Mouse (Mus musculus) limb, embryonic 14.5 days (tissue): ENCODE results near the gene Lat2. TPM values are rescaled to one million over a fixed set of nuclear protein-coding genes. Genes with fewer than 3 reads are reported as not detected.

Experiments used
- ATAC-seq: fragments of 200-750 bp; cut with Nextera tagmentation; 2 replicates; pipeline ENCODE4 v1.8.0; 2017; ENCODE audit warnings: low read depth, moderate number of reproducible peaks, moderate TSS enrichment; ENCODE audit not compliant: low FRiP score
- DNase-seq: peaks from one replicate; pipeline ENCODE4 v3.0.0-alpha.2; 2015; ENCODE audit warnings: low spot score
- H3K27ac ChIP-seq: fragments of 300-500 bp; sonication (generic); replicated peaks from 2 replicates; pipeline ENCODE4 v1.5.1; 2014; ENCODE audit warnings: low read depth, mild to moderate bottlenecking, low read length, moderate library complexity, mixed read lengths
- H3K27me3 ChIP-seq: fragments of 300-500 bp; sonication (generic); 2 replicates; pipeline ENCODE4 v1.6.1; 2014; ENCODE audit warnings: low read length, mixed read lengths; ENCODE audit not compliant: control insufficient read depth, insufficient read depth
- H3K36me3 ChIP-seq: fragments of 300-500 bp; sonication (generic); 2 replicates; pipeline ENCODE4 v1.6.1; 2014; ENCODE audit warnings: mild to moderate bottlenecking, low read length, moderate library complexity, mixed read lengths; ENCODE audit not compliant: control insufficient read depth, insufficient read depth
- H3K4me1 ChIP-seq: fragments of 300-500 bp; sonication (generic); 2 replicates; pipeline ENCODE4 v1.6.1; 2014; ENCODE audit warnings: antibody characterized with exemption, low read length, mixed read lengths; ENCODE audit not compliant: control insufficient read depth, insufficient read depth
- H3K4me2 ChIP-seq: fragments of 300-500 bp; sonication (generic); replicated peaks from 2 replicates; pipeline ENCODE4 v1.6.1; 2014; ENCODE audit warnings: low read depth, mild to moderate bottlenecking, low read length, moderate library complexity; ENCODE audit not compliant: severe bottlenecking
- H3K4me3 ChIP-seq: fragments of 300-500 bp; sonication (generic); replicated peaks from 2 replicates; pipeline ENCODE4 v1.5.1; 2014; ENCODE audit warnings: low read length
- H3K9ac ChIP-seq: fragments of 300-500 bp; sonication (generic); 2 replicates; pipeline ENCODE4 v1.6.1; 2014; ENCODE audit warnings: mild to moderate bottlenecking, low read depth, low read length, moderate library complexity; ENCODE audit not compliant: severe bottlenecking
- H3K9me3 ChIP-seq: fragments of 300-500 bp; sonication (generic); 2 replicates; pipeline ENCODE4 v1.6.1; 2016; ENCODE audit warnings: low read length; ENCODE audit not compliant: control insufficient read depth
- POLR2A ChIP-seq: fragments of 200-500 bp; IDR thresholded peaks from 2 replicates; pipeline ENCODE4 v1.8.0; 2012; ENCODE audit warnings: inconsistent platforms, mild to moderate bottlenecking, moderate library complexity, borderline replicate concordance; ENCODE audit not compliant: insufficient read depth, insufficient read length; ENCODE audit errors: extremely low read depth
- WGBS: fragments of 180-500 bp; shearing (Covaris S2); extraction: QIAGEN DNeasy Blood & Tissue Kit; methylation state at CpG from one replicate; pipeline ENCODE4 v1.1.7; 2014; 5-methylcytosine and 5-hydroxymethylcytosine counted together
- polyA plus RNA-seq, 2 experiments: library from polyadenylated mRNA; depleted of rRNA in 1 of 2; stranded (reverse) in 1 of 2; unstranded in 1 of 2; fragments of >200 nt; fragmentation: Nextera tagmentation in 1 of 2; extraction: Ambion mirVana in 1 of 2; gene quantifications; 2 replicates each; pipeline versions ENCODE4 v1.2.1 to v1.2.3; 2012 to 2014

The Lat2 gene
- polyA plus RNA-seq, 2 experiments, result 3.1 to 4.4 TPM

DNA sequence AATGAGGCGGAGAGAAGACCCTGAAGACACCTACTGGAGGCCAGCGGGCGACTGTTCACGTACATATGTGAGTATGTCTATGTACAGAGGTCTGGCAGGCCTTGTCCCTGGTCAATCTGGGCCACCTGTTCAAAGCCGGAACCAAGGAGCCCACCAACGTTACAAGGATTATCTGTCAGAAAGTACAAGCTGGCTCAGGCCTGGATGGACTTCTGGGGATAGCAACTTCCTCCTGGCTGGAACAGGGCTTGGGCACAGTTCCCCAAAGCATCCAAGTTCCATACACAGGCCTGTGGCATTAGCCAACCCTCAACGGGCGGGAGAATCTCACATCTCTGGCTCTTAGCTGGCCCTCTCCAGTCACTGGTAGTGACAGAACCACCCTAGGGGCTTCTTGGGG, 529 bp downstream of the Lat2 start:
- WGBS, result 88% methylated on average over 8 of the region's 8 CpGs
- peaks cover 33% of the 10 kb centered on the region for H3K36me3 ChIP-seq
- no peaks in the 10 kb centered on the region for H3K27me3 ChIP-seq
- no peak for DNase-seq
- H3K27ac ChIP-seq, result no peak overlapping the region
- H3K4me1 ChIP-seq, result no peaks in the 10 kb centered on the region
- no peak for ATAC-seq
- no peak overlapping the region for H3K4me2 ChIP-seq
- H3K9me3 ChIP-seq, result no peaks in the 10 kb centered on the region
- TF ChIP-seq POLR2A, result no peak
- no peak overlapping the region for H3K4me3 ChIP-seq
- H3K9ac ChIP-seq, result no peak overlapping the region

DNA sequence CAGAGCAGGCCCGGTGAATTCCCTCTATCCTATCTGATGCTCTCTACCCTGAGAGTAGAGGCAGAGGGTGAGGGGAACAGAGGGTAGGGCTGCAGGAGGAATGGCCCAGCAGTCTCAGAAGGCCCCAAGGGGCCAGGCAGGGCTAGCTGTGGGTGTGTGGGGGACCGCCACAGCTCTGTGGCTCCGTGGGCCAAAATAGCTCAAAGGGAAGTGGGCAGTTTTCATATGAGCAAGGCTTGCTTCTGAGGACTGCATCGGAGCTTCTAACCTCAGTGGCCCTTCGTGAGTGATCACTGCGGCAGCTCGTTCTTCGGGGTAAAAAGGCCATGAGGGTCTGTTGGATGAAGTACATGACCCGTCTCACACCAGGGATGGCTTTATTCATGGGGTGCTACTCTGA, 1.1 kb downstream of the Lat2 start:
- no peaks in the 10 kb centered on the region for H3K4me1 ChIP-seq
- 90% methylated on average over 7 of the region's 9 CpGs for WGBS
- no peak overlapping the region for H3K4me2 ChIP-seq
- H3K27me3 ChIP-seq, result no peaks in the 10 kb centered on the region
- H3K9me3 ChIP-seq, result no peaks in the 10 kb centered on the region
- H3K4me3 ChIP-seq, result no peak overlapping the region
- no peak for TF ChIP-seq POLR2A
- no peak for ATAC-seq
- H3K27ac ChIP-seq, result no peak overlapping the region; the same call in 1 of the 2 replicates
- peaks cover 27% of the 10 kb centered on the region for H3K36me3 ChIP-seq
- no peak overlapping the region for H3K9ac ChIP-seq
- DNase-seq, result no peak

DNA sequence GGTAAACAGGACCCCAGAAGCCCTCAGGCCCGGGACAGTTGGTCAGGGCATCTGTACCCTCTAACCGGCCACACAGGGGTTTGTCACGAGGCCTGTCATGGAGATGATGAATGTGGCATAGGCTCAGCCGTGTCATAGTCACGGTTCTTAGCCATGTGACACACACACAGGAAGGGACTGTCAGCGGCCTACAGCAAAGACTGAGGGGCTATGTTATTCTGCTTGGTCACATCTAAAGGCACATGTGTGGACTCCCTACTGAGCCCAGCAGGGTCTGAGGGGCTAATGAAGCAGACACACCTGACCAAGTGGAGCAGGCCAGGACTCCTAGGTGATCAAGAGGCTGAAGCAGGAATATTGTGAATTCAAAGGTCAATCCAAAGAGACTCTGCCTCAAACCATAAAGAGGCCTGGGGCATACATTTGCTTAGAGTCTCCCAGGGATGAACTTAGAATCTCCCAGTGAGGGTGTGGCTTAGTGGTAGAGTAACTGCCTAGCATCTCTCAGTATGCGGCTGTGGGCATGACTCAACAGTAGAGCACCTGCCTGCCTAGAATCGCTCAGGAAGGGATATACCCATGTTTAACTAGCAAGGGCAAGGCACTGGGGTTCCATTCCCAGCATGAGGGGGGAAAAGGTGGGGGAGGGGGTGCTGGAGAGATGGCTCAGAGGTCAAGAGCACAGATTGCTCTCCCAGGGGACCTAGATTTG, 2.9 kb downstream of the Lat2 start:
- DNase-seq (no peak), ATAC-seq (no peak)
- no peak overlapping the region for H3K4me2 ChIP-seq
- peaks cover 11% of the 10 kb centered on the region for H3K36me3 ChIP-seq
- no peak overlapping the region for H3K27ac ChIP-seq
- no peaks in the 10 kb centered on the region for H3K27me3 ChIP-seq
- H3K9ac ChIP-seq, result no peak overlapping the region
- H3K4me1 ChIP-seq, result no peaks in the 10 kb centered on the region
- 55% methylated on average over 8 of the region's 8 CpGs for WGBS
- no peak overlapping the region for H3K4me3 ChIP-seq
- no peak for TF ChIP-seq POLR2A
- H3K9me3 ChIP-seq, result no peaks in the 10 kb centered on the region

DNA sequence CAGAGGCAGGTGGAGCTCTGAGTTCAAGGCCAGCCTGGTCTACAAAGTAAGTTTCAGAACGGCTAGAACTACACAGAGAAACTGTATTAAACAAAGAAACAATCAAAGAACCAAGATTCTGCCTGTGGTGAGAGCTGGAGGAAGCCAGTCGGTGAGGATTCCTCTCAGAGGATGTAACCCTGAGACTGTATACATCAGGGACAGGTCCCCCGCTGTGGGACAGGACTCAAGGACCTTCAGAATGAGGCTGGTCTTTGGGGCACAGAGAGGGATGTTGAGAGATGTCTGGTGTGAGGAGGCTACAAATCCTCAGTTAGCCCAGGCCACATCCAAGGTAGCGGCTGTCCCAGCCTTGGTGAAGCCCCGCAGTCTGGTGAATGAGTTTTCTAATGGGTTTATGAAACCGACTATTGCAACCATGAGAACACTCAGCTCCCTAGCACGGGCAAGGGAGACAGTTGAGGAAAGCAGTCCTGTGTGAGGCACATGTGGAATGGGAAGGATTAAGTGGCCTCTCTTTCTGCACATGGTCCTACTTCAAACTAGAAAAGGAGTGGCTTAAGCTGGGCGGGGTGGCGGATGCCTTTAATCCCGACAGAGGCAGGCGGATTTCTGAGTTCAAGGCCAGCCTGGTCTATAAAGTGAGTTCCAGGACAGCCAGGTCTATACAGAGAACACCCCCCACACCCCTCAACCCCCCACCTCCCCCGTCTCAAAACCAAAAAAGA, 4.7 kb downstream of the Lat2 start:
- Histone ChIP-seq H3K27ac (no peak overlapping the region), H3K4me3 (no peak overlapping the region), H3K4me2 (no peak overlapping the region), H3K4me1 (no peaks in the 10 kb centered on the region), H3K27me3 (no peaks in the 10 kb centered on the region), H3K9me3 (no peaks in the 10 kb centered on the region), H3K36me3 (0 out of 2 replicates have a peak, but pooled peaks cover under 1% of the 10 kb centered on the region), H3K9ac (no peak overlapping the region)
- ATAC-seq, result no peak
- DNase-seq, result no peak
- WGBS, result 86% methylated on average over 12 of the region's 12 CpGs
- no peak for TF ChIP-seq POLR2A

DNA sequence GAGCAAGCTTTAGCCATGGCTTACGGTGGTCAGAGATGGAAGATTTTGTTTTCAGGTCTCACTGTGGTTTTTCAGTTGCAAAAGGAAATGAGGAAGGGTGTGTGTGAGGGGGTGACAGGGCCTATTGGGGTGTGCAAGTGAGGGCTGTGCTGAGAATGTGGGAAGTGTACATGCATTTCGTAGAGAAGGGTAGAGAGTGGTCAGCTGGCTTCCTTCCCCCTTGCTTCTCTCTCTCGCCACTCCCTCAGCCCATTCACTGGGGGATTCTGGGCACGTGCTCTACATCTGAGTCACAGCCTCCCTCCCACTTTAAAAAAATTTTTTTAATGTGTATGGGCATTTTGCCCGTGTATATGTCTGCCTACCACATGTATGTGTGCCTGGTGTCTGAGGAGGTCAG, 7.7 kb downstream of the Lat2 start:
- Histone ChIP-seq H3K4me1 (no peaks in the 10 kb centered on the region), H3K36me3 (no peaks in the 10 kb centered on the region), H3K9me3 (no peaks in the 10 kb centered on the region), H3K4me2 (no peak overlapping the region), H3K9ac (no peak overlapping the region), H3K4me3 (no peak overlapping the region), H3K27ac (no peak overlapping the region), H3K27me3 (no peaks in the 10 kb centered on the region)
- no peak for TF ChIP-seq POLR2A
- no peak for ATAC-seq
- WGBS, result 50% methylated on average over 5 of the region's 5 CpGs
- peak; percentile 15 for DNase-seq

DNA sequence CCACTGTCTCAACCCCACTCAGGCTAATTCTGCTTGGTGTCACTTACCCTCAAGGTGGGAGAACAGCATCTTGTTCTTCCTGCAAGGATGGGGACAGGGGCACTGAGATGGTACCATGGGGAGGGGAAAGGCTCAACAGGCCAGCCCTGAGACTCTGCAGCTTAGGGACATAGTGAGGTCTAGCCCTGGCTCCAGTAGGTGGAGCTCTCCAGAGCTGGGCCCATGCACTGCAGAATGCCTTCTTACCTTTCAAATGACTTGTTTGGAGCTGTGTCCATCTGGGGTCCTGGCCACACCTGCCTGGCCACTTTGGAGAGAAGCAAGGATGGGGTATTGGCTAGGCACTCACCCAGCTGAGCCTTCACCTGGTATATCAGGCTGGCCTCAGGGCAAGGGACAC, 8.5 kb downstream of the Lat2 start:
- no peaks in the 10 kb centered on the region for H3K36me3 ChIP-seq
- DNase-seq (no peak), ATAC-seq (no peak)
- no peak overlapping the region for H3K9ac ChIP-seq
- H3K4me2 ChIP-seq, result no peak overlapping the region
- no peaks in the 10 kb centered on the region for H3K9me3 ChIP-seq
- no peak overlapping the region for H3K4me3 ChIP-seq
- no peak for TF ChIP-seq POLR2A
- H3K27me3 ChIP-seq, result no peaks in the 10 kb centered on the region
- no peaks in the 10 kb centered on the region for H3K4me1 ChIP-seq
- H3K27ac ChIP-seq, result no peak overlapping the region
